Mouse (Mus musculus) mouse embryonic stem cell (cell line): Measurements from ENCODE around the gene L3mbtl4.
"Not testable (repeated sequence)": the region's sequence is repeated elsewhere in the genome, so short reads cannot be mapped to it uniquely, and the experiment has no call there.

Experiments
- in situ Hi-C, 2 experiments: fragments of 300-500 bp; cut with MboI; formaldehyde crosslinking; loops; 1 replicate in 1 of 2; 3 replicates in 1 of 2; pipeline ENCODE4 v1.14.3; 2019 to 2020; ENCODE audit warnings: low sequenced_read_pairs in 2 of 2, low pct_unique_long_range_greater_than_20kb in 1 of 2, mixed read lengths in 1 of 2; ENCODE audit not compliant: unreplicated experiment in 1 of 2

Gene L3mbtl4

DNA sequence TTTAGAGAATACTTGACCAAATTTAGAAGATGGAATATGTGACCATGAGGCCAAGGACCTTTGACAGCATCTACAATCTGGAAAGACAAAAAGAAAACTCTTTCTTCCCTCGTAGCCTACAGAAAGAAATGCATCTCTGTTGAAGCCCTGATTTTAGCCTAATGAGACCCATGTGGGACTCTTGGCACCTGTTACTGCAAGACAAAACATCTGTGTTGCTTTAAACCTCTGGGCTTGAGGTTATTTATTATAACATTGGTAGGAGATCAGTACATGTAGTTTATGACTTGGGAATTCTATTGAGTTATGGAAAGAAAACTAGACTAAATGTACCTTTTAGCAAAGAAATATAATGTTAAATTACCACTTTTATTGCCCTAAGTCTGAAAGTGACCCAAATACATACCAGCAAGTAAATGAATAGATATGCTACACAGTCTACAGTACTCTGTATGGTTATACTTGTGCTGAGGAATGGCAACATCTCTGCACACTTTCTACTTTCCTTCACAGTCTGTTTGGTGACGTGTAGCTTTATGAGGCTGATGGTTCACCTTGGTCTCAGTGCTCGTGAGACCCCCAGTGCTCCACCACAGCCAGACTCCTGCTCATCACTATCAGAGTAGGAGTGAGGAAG lies 65.4 kb downstream of the L3mbtl4 start:
- in situ Hi-C loops, result no loop called here

DNA sequence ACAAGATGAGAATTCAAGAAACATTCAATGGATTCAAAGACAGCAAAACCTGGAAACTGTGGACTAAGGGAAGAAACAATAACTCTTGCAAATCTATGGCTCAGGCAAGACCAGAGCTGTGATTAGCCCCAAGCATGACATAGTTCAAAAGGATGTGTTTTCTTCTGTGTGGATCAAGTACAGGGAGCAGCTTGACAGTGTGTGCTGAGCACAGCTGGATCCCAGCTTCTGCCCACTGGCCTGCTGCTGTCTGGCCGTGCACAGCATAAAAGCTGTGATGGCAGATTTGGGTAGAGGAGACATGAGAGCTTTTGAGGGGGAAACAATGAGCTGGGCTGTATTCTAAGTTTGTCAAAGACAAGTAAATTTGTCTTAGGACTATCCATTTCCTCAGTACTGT lies 84.1 kb downstream of the L3mbtl4 start:
- in situ Hi-C loops, result no loop called here

DNA sequence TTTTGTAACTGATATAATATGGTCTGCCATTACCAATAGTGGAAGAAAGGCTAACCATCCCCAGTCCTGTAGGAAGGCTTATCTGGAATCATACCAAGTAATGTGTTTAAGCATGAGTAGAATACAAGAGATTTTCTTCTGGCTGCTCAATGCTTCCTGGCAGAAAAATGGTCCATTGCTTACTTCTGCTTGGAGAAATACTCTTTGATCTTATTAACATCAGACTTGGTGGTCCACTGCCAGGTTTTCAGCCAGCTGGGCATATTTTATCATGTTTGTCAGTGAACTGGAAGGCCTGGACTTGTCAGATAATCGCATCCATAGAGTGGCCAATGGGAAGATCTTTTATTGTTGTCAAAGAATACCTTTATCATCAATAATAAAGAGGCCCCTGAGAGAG lies 97.5 kb downstream of the L3mbtl4 start:
- in situ Hi-C loops, result no loop called here

DNA sequence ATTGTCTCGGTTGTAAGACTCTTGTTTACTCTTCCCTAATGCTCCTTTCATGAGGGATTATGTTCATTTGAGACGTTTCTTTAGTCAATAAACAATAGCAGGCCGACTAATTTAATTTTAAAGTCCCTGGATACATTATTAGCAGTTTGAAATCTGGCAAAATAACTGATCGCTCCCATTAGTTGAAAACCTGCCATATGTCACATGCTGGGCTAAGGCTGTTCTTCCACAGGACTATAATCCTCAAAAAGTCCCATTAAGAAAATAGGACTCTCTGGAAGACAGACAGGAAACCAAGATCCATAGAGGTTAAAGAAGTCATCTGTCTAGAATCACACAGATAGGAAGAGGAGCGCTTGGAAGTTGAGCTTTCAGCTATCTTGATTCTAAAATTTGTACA lies 114.9 kb downstream of the L3mbtl4 start:
- in situ Hi-C loops, result no loop called here

DNA sequence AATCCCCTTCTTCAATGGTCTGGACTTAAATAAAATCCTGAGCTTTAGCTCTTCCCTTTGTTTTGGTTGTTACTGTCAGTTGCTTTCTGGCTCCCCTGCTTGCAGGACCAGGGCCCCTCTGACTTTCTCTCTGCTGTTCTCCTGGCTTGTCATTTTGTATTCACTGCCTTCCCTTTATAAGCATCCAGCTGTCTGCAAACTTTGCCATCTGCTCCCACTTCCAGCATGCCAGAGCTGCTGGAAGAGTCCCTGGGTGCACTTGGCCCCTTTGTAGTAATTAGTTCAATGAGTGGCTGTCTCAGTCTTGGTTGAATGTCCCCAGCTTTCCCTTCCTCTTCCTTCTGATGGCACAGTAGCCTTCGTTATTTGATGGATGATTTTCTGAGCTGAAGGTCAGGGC lies 132.4 kb downstream of the L3mbtl4 start:
- in situ Hi-C loops, result no loop called here

DNA sequence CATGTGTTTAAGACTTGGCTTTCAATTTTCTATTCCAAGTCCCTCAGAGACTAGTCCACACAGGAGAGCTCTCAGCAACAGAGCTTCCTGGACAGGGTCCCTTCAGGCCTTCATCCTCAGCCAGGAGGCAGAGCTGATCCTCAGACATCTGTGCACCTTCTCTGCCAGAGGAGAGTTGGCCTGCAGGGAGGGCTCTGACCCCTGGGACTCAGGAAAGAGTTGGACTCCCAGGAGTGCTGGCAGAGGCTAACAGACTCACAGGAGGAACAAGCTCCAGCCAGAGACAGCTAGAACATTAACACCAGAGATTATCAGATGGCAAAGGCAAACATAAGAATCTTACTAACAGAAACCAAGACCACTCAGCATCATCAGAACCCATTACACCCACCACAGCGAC lies 133.5 kb downstream of the L3mbtl4 start:
- in situ Hi-C loops, result not testable (repeated sequence)

DNA sequence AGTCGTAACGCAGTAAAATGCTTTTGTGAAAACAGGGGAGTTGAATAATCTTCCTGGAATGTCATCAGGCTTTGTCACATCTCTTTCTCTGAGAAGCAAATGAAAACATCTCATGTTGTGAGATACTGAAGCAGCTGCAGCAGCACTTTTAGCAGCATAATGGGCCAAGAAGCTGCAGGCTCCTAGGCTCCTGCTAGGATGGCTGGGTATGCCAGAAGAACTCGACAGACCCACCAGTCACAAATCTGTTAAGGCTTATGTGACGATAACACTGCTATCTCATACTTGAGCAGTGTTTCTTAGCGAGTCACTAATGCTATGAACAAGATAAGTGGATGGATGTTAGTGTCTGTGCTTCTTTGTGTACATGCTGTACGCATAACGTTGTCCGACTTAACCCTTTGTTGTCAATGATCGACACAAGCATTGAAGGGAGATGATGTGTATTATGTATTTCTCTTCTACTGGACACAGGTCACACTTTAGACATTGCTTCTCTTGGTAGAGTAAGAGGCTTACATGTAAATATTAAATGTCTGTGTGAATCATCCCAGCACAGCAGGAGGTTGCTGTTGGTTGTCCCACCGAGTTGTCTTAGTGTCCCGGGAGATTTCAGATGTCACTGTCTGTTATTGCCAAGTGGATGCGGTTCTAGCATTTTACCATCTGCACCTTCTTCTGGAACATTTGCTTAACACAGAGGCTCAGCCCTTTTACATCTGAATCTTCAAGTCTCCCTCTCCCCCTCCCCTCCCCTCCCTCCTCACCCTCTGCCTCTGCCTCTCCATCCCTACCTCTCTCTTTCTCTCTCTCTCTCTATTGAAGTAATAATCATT lies 149.3 kb downstream of the L3mbtl4 start:
- in situ Hi-C loops, result no loop called here

DNA sequence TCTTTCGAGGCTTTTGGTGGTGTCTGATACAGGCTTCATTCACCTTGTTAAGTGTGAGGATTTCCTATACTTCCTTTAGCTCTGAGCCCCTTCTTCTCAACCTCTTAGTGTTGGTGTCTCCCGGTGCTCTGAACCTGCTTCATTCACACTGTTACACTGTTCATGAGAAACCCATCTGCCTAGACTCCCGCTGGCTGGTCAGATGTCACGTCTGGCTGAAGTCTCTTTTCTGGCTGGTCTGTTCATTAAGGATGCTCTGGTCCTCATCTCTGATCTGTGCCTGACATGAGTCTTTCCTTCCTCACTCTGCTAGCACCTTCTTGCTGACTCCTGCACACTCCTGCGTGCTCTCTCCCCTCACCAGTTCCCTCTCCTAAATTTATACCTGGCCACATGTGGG lies 160.0 kb downstream of the L3mbtl4 start:
- in situ Hi-C loops, result no loop called here

DNA sequence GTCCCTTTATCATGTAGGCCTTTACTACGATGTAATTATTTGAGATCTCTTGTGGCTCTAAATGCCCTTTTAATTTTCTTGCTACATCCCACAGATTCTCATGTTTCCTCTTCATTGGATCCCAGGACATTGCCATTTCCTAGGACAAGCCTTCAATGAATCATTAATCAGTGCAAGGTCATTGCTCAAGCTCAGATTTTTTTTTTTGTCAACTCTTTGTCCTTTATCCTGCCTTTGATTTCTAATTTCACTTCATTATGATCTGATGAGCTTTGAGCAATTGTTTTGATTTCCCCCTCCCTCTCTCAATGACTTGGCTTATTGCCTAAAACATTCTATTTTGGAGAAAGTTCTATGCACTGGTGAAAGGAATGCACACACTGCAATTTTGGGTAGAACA lies 177.3 kb downstream of the L3mbtl4 start:
- in situ Hi-C loops, result no loop called here

DNA sequence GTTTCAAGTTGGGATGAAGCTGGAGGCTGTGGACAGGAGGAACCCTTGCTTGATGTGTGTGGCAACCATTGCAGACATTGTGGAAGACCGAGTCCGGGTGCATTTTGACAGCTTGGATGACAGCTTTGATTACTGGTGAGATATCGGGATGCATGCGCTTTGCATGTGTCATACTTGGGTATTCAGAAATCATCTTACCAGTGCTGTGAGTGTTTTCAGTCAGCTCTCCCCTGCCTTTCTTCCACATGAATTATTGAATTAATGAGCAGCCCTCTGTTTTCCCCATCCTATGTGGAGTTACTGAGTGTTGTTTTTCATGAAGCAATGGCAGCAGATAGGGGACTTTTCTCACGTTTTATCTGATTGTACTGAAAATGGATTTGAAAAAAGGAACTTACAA lies 187.9 kb downstream of the L3mbtl4 start:
- in situ Hi-C loops, result no loop called here

DNA sequence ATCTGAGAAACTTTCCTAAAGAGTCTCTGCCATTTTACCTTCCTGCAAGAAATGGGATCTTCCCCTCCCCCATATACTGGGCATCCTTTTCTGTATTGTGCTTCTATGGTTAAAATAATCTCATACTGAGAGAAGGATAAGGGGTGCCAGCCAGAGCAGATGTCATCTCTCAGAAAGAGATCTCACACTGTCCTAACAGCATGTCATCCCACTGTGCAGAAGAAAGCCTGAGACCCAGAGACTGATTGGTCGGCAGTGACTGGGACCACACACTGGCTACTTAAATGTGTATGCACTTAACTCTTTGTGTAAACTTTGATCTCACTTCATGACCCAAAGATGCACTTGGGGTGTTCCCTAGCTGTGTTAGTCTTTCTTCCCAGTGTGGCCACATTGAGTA lies 193.7 kb downstream of the L3mbtl4 start:
- in situ Hi-C loops, result no loop called here

DNA sequence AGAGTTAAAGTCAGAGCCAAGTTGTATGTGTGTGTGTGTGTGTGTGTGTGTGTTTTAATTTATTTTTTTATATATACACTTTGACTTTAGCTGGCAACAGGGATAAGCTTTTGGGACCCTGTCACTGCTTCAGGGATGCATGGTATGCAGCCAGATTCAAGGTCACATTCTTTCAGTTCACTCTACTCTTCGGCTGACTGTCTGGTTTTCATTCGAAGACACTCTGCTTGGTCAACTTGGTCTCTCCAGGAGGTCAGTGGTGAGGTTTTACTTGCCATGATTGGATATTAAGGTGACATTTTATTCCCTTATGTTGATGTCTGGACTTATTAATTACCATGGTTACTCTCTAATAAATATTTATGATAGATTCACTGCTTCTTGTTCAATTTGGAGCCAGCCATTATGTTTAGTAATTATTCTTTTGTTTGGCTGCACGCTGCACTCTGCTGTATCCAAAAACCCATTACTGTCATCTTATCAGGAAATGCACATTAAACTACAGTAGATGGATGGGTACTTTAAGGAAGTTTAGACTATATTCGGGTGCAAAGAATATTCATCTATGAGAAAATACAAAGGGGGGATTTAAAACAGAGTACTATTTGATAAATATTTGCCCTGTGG lies 216.6 kb downstream of the L3mbtl4 start:
- in situ Hi-C loops, result no loop called here

DNA sequence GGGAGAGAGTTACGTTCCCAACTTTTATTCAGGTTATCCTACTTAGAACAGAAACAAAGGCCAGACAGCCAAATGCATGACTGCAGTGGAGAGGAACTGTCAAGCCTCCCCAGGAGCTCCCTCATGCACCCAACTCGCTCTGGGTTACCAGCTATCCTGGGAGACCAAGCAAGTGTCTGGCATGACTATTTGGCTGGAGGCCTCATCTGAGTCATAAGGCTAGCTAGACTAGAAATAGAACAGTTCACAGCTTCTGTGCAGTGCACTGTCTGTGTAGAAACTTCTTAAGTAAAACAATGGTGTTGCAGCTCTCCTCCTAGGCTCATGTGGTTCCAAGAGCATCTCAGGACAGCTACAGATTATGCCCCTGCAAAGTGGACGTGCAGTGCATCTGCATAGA lies 218.6 kb downstream of the L3mbtl4 start:
- in situ Hi-C loops, result no loop called here

DNA sequence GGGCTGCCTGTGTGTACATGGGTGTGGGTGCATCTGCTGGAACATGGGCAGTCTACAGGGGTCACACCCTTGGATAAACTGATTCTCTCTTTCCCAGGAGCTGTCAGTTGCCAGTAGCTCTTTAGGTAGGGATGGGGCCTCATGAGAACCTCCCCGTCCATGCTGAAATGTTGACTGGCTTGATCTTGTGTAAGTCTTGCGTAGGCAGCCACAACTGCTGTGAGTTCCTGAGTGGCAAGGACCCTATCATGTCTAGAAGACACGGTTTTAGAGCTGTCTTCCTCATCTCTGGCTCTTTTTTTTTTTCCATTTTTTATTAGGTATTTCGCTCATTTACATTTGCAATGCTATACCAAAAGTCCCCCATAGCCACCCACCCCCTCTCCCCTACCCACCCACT lies 229.4 kb downstream of the L3mbtl4 start:
- in situ Hi-C loops, result not testable (repeated sequence)

DNA sequence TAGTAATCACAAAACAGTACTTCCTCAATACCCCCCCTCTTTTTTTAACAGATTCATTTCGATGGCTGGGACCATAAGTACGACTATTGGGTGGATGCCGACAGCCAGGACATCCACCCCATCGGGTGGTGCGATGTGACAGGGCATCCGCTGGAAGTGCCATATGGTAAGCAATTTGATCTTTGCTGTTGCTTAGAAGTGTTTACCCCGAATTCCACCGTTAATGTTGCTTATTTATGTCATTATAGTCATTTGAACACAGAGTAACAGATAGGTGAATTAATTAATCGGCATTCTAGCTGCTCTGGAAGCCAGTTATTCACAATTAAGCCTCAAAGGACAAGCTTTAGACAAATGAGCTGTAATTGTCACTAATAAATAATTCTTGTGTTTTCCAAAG lies 286.1 kb downstream of the L3mbtl4 start:
- in situ Hi-C loops, result no loop called here

DNA sequence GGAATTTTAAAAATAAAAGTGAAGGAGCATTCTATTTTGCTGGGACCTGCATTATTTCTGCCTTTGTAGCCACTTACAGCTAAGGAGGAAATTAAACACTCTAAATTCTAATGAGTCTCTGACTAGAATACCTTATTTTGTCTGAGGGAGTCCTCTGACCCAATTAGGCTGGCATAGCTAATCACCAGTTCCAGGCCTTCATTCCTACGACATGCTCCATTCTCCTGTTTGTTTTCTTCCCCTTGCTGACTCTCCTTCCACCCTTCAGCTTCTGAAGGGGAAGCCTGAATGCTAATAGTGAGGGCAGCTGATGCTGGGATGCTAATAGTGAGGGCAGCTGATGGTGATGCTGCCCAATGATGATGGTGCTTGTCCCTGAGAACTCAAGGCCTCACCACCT lies 286.7 kb downstream of the L3mbtl4 start:
- in situ Hi-C loops, result no loop called here

DNA sequence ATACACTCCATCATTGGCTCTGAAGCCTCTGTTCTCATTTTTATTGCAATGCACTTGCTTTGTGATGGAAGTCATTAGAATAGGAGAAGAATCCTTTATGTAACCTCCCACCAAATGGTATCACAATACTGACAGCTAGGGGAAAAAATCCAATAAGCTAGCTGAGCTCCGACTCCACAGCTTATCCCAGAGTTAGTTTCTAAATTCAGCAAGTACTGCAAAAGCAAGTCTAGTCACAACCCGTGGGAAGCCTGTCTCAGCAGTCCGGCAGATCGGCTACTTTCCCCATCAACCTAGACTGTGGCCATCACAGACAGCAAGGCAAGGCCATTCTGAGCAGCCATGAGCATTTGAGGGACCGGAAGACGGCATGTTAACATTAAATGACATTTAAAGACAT lies 298.2 kb downstream of the L3mbtl4 start:
- in situ Hi-C loops, result no loop called here

DNA sequence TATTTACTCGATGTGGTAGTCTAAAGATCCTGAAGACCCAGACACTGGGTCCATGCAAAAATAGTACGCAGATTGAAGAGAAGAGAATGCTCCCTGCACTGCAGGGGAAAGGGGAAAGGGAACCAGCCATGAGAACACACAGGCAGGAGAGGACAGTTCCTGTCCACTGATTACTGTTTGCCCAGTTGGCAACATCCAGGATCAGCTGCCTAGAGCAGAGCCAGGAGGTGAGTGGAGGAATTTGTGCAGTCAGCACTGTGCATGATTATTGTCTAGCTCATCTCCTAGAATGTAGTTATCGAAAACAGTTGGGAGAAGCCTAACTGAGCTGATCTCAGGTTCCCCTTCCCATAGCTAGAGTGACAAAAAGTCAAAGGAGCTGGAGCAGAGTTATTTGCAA lies 311.6 kb downstream of the L3mbtl4 start:
- in situ Hi-C loops, result no loop called here

DNA sequence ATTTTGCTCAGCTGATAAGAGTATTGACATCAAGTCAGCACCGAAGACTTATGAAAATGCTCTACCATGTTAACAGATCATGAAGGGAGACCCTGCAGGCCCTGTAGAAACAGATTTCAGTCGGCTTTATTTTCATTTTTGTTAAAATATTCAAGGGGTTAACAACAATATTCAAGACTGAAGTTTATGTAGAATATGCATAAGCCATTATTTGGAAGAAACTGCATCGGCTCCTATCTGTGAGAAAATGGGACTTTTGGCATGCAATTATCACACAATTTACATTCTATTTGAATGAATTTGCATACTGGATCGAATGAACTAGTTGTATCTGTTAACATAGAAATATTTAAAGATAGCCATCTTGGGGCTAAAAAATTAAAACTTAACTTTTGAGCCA lies 318.0 kb downstream of the L3mbtl4 start:
- in situ Hi-C loops, result no loop called here

DNA sequence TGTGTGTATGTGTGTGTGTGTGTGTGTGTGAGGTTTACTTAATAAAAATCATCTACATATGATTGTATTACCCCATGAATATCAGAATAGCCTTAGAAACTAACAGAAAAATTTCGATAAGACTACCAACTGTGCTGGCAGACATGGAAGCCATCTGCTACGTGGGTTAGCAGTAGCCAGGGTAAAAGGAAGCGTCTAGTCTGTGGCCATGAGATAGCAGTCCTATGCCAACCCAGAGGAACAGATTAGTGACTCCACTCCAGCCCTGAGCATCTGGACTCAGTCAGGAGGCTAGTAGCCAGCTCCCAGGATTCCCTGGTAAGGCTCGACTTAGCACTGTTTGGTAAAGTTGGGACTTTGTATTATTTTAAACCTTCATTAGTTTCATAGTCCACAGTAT lies 329.1 kb downstream of the L3mbtl4 start:
- in situ Hi-C loops, result no loop called here
